Mouse (Mus musculus) G1E (cell line): ENCODE results near the gene Cysltr2.

Experiments
- CTCF ChIP-seq: IDR thresholded peaks from 2 replicates; pipeline ENCODE4 v1.5.1; 2012; ENCODE audit warnings: low read depth, low read length, inconsistent platforms, mixed read lengths
- GATA1 ChIP-seq: IDR thresholded peaks from 2 replicates; pipeline ENCODE4 v1.6.1; 2012; ENCODE audit warnings: borderline replicate concordance, low read length, inconsistent platforms, mixed read lengths
- TAL1 ChIP-seq: conservative IDR thresholded peaks from 2 replicates; pipeline ENCODE4 v1.6.1; 2012; ENCODE audit warnings: low read depth, low read length, inconsistent platforms, mixed read lengths

DNA sequence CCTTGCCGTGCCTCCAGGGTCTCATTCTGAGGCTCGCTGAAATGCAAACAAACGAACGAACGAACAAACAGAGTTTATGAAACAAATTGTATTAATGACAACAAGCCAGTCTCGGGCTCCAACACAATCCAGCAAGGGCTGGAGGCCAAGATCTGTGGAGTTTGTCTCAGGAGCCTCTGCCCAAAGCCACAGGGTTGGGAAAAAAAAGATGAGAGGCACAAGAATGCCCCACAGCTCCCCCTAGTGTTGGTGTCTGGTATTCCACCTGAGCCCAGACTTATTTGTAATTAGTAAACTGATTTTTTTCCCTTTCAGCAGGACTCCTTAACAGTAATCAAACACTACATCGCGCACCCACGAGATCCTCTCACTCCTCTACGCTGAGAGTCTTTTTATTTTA lies 48.6 kb downstream of the Cysltr2 start:
- TF ChIP-seq CTCF, result peak; percentile 77
- TF ChIP-seq GATA1, result no peak
- TF ChIP-seq TAL1, result no peak
